Mouse (Mus musculus) C2C12 (cell line): ENCODE data around the gene Golga7b. TPM values are rescaled to one million over a fixed set of nuclear protein-coding genes. Genes with fewer than 3 reads are reported as not detected.

ENCODE experiments used
- H3K27me3 ChIP-seq: one replicate; pipeline ENCODE4 v1.6.1; 2011; ENCODE audit not compliant: control insufficient read depth, insufficient read depth, insufficient read length
- H3K36me3 ChIP-seq: one replicate; pipeline ENCODE4 v1.6.1; 2011; ENCODE audit not compliant: control insufficient read depth, insufficient read depth
- H3K4me3 ChIP-seq: one replicate; pipeline ENCODE4 v1.5.1; 2011; ENCODE audit warnings: mild to moderate bottlenecking, control low read depth; ENCODE audit not compliant: poor library complexity, insufficient read depth, severe bottlenecking
- H3K79me2 ChIP-seq: one replicate; pipeline ENCODE4 v1.6.1; 2011; ENCODE audit not compliant: control insufficient read depth, insufficient read depth
- H3K79me3 ChIP-seq: one replicate; pipeline ENCODE4 v1.6.1; 2011; ENCODE audit warnings: low read depth, control low read depth
- H3ac ChIP-seq: one replicate; pipeline ENCODE3; 2011; ENCODE audit warnings: low read depth; ENCODE audit not compliant: control insufficient read depth, insufficient read length
- CEBPB ChIP-seq: IDR thresholded peaks from one replicate; pipeline ENCODE4 v1.6.1; 2011; ENCODE audit warnings: low read depth, mild to moderate bottlenecking, control low read depth, moderate library complexity
- CTCF ChIP-seq: IDR thresholded peaks from one replicate; pipeline ENCODE4 v1.5.1; 2011; ENCODE audit not compliant: control insufficient read depth, insufficient read depth, insufficient read length
- FOSL1 ChIP-seq: IDR thresholded peaks from one replicate; pipeline ENCODE4 v1.8.0; 2011; ENCODE audit warnings: mild to moderate bottlenecking, low read length; ENCODE audit not compliant: poor library complexity, insufficient read depth, severe bottlenecking
- MAX ChIP-seq: IDR thresholded peaks from one replicate; pipeline ENCODE4 v1.6.1; 2011; ENCODE audit warnings: mild to moderate bottlenecking, control low read depth
- MYOD1 ChIP-seq: IDR thresholded peaks from one replicate; pipeline ENCODE4 v1.6.1; 2011; ENCODE audit warnings: low read depth; ENCODE audit not compliant: control insufficient read depth, insufficient read length
- MYOG ChIP-seq: IDR thresholded peaks from one replicate; pipeline ENCODE4 v1.6.1; 2011; ENCODE audit not compliant: control insufficient read depth, insufficient read length; ENCODE audit errors: extremely low read depth
- USF1 ChIP-seq: IDR thresholded peaks from one replicate; pipeline ENCODE4 v1.6.1; 2011; ENCODE audit warnings: low read depth, mild to moderate bottlenecking, control low read depth, moderate library complexity
- polyA plus RNA-seq: library from polyadenylated mRNA; unstranded; fragments of >200 nt; fragmentation: generic; extraction: Trizol; gene quantifications from one replicate; pipeline ENCODE4 v1.2.1, GENCODE M21; 2012; ENCODE audit warnings: missing spikeins

The Golga7b gene
- polyA plus RNA-seq, 1 experiment, result 0.04 TPM

GRCm38 (mm10) chr19:42303210-42303813, 55.9 kb downstream of the Golga7b start:
- Histone ChIP-seq H3ac (no peak overlapping the region), H3K4me3 (no peak overlapping the region), H3K36me3 (no peaks in the 10 kb centered on the region), H3K27me3 (peaks cover 78% of the 10 kb centered on the region), H3K79me2 (no peaks in the 10 kb centered on the region), H3K79me3 (no peaks in the 10 kb centered on the region)
- no peak for TF ChIP-seq MYOD1
- TF ChIP-seq CTCF, result no peak
- TF ChIP-seq MAX, result no peak
- no peak for TF ChIP-seq CEBPB

GRCm38 (mm10) chr19:42304506-42304905, 57.1 kb downstream of the Golga7b start:
- peaks cover 77% of the 10 kb centered on the region for H3K27me3 ChIP-seq
- H3K79me2 ChIP-seq, result no peaks in the 10 kb centered on the region
- H3ac ChIP-seq, result no peak overlapping the region
- H3K36me3 ChIP-seq, result no peaks in the 10 kb centered on the region
- H3K4me3 ChIP-seq, result no peak overlapping the region
- no peaks in the 10 kb centered on the region for H3K79me3 ChIP-seq
- TF ChIP-seq CTCF, result no peak

GRCm38 (mm10) chr19:42305746-42306145, 58.4 kb downstream of the Golga7b start:
- Histone ChIP-seq H3K4me3 (no peak overlapping the region), H3K79me3 (no peaks in the 10 kb centered on the region), H3K79me2 (no peaks in the 10 kb centered on the region), H3K36me3 (no peaks in the 10 kb centered on the region), H3K27me3 (peaks cover 74% of the 10 kb centered on the region), H3ac (no peak overlapping the region)
- TF ChIP-seq CTCF (no peak), FOSL1 (no peak), USF1 (no peak), MAX (no peak), MYOG (no peak), MYOD1 (no peak), CEBPB (no peak)

- Histone ChIP-seq H3K79me3 (no peaks in the 10 kb centered on the region), H3K79me2 (no peaks in the 10 kb centered on the region), H3ac (no peak overlapping the region), H3K4me3 (no peak overlapping the region), H3K27me3 (peaks cover 74% of the 10 kb centered on the region), H3K36me3 (no peaks in the 10 kb centered on the region)
- TF ChIP-seq CEBPB (no peak), MYOD1 (no peak), MAX (no peak), USF1 (no peak), CTCF (no peak), MYOG (no peak), FOSL1 (no peak)
Observed at GRCm38 (mm10) chr19:42306202-42306601, 58.8 kb downstream of the Golga7b start.

GRCm38 (mm10) chr19:42307019-42307418, 59.6 kb downstream of the Golga7b start:
- no peaks in the 10 kb centered on the region for H3K79me2 ChIP-seq
- TF ChIP-seq CEBPB, result no peak
- TF ChIP-seq CTCF, result no peak
- TF ChIP-seq MAX, result no peak
- TF ChIP-seq USF1, result no peak
- TF ChIP-seq MYOG, result no peak
- TF ChIP-seq FOSL1, result no peak
- TF ChIP-seq MYOD1, result no peak
- no peaks in the 10 kb centered on the region for H3K36me3 ChIP-seq
- peaks cover 74% of the 10 kb centered on the region for H3K27me3 ChIP-seq
- H3K79me3 ChIP-seq, result no peaks in the 10 kb centered on the region
- H3K4me3 ChIP-seq, result no peak overlapping the region
- H3ac ChIP-seq, result no peak overlapping the region

GRCm38 (mm10) chr19:42308931-42309330, 61.6 kb downstream of the Golga7b start:
- TF ChIP-seq CEBPB (no peak), CTCF (no peak), MAX (no peak), MYOD1 (no peak), USF1 (no peak)
- Histone ChIP-seq H3K4me3 (no peak overlapping the region), H3ac (no peak overlapping the region), H3K79me2 (no peaks in the 10 kb centered on the region), H3K36me3 (no peaks in the 10 kb centered on the region), H3K79me3 (no peaks in the 10 kb centered on the region), H3K27me3 (peaks cover 73% of the 10 kb centered on the region)
